Mouse (Mus musculus) cerebellum, adult 2 months (tissue): ENCODE measurements around the gene Galns. TPM values are rescaled to one million over a fixed set of nuclear protein-coding genes. Genes with fewer than 3 reads are reported as not detected.
A peak's percentile ranks its signal among the peaks of the same experiment; 100 is the strongest.

Source experiments
- DNase-seq, 2 experiments: peaks; one replicate each; pipeline ENCODE4 v3.0.0; 2021
- H3K27ac ChIP-seq: fragments of 200-500 bp; 2 replicates; pipeline ENCODE4 v1.5.1; 2012; ENCODE audit warnings: low read length, control low read depth, inconsistent platforms; ENCODE audit not compliant: insufficient read depth
- H3K27me3 ChIP-seq: fragments of 200-500 bp; 2 replicates; pipeline ENCODE4 v1.6.1; 2012; ENCODE audit warnings: inconsistent platforms, mild to moderate bottlenecking, low read length, moderate library complexity; ENCODE audit not compliant: control insufficient read depth, insufficient read depth
- H3K4me1 ChIP-seq: fragments of 200-500 bp; 2 replicates; pipeline ENCODE4 v1.6.1; 2011; ENCODE audit warnings: low read length; ENCODE audit not compliant: control insufficient read depth, insufficient read depth
- H3K4me3 ChIP-seq: fragments of 200-500 bp; replicated peaks from 2 replicates; pipeline ENCODE3; 2011; ENCODE audit warnings: mild to moderate bottlenecking, low read depth, low read length, control low read depth; ENCODE audit not compliant: insufficient read depth
- CTCF ChIP-seq: fragments of 200-500 bp; IDR thresholded peaks from 2 replicates; pipeline ENCODE4 v1.5.1; 2011; ENCODE audit warnings: low read depth, mild to moderate bottlenecking, control low read depth, low read length, moderate library complexity, borderline replicate concordance; ENCODE audit not compliant: insufficient read depth
- POLR2A ChIP-seq: fragments of 200-500 bp; IDR thresholded peaks from 2 replicates; pipeline ENCODE4 v1.6.1; 2011; ENCODE audit warnings: low read length, control low read depth, borderline replicate concordance; ENCODE audit not compliant: insufficient read depth
- WGBS: fragments of 180-500 bp; shearing (Covaris S2); methylation state at CpG from one replicate; pipeline ENCODE4 v1.1.7; 2018; 5-methylcytosine and 5-hydroxymethylcytosine counted together
- polyA plus RNA-seq: library from polyadenylated mRNA; depleted of rRNA; stranded (reverse); fragments of >200 nt; gene quantifications from 2 replicates; pipeline ENCODE4 v1.2.3, GENCODE M21; 2012; rRNA removed

Gene Galns
- 8.5 and 8.7 TPM in 2 replicates for polyA plus RNA-seq

- TF ChIP-seq POLR2A, result peak; percentile 87
- TF ChIP-seq CTCF, result no peak
- Histone ChIP-seq H3K4me1 (peaks cover 6% of the 10 kb centered on the region; the same call in 1 of the 2 replicates), H3K4me3 (peak within 1 kb of the TSS; percentile 89), H3K27me3 (no peaks in the 10 kb centered on the region), H3K27ac (peak within 1 kb of the TSS; percentile 93)
- peak; percentile 96 for DNase-seq
- WGBS, result 1% methylated on average over 55 of the region's 57 CpGs
Measured at GRCm38 (mm10) chr8:122611295-122612133, at the start of gene Galns, which contains the start of gene Trappc2l. TSS of gene Galns (minus strand) at chr8:122611463. TSS of gene Trappc2l (plus strand) at chr8:122611640.

GRCm38 (mm10) chr8:122660022-122660421 is 48.8 kb upstream of the Galns start:
- no peak for DNase-seq
- WGBS, result 71% methylated on average over 2 of the region's 2 CpGs
- no peak for TF ChIP-seq POLR2A
- TF ChIP-seq CTCF, result peak; percentile 57
- no peaks in the 10 kb centered on the region for H3K27me3 ChIP-seq
- no peak overlapping the region for H3K4me3 ChIP-seq
- H3K27ac ChIP-seq, result no peak overlapping the region
- peaks cover 79% of the 10 kb centered on the region for H3K4me1 ChIP-seq

- no peak for DNase-seq
- WGBS, result 60% methylated on average over 9 of the region's 9 CpGs
- H3K27me3 ChIP-seq, result no peaks in the 10 kb centered on the region
- peaks cover 79% of the 10 kb centered on the region for H3K4me1 ChIP-seq
- H3K27ac ChIP-seq, result no peak overlapping the region
- no peak overlapping the region for H3K4me3 ChIP-seq
- no peak for TF ChIP-seq CTCF
- TF ChIP-seq POLR2A, result no peak
Measured at GRCm38 (mm10) chr8:122658807-122659160, 47.5 kb upstream of the Galns start.

GRCm38 (mm10) chr8:122658149-122658806 is 47.0 kb upstream of the Galns start:
- Histone ChIP-seq H3K27ac (no peak overlapping the region), H3K4me1 (peaks cover 78% of the 10 kb centered on the region), H3K4me3 (no peak overlapping the region), H3K27me3 (no peaks in the 10 kb centered on the region)
- WGBS, result 70% methylated on average over 10 of the region's 10 CpGs
- DNase-seq, result no peak
- TF ChIP-seq CTCF (no peak), POLR2A (no peak)

GRCm38 (mm10) chr8:122656056-122656999 is 45.1 kb upstream of the Galns start:
- H3K4me3 ChIP-seq, result no peak overlapping the region
- 67% methylated on average over 13 of the region's 13 CpGs for WGBS
- no peak for DNase-seq
- no peaks in the 10 kb centered on the region for H3K27me3 ChIP-seq
- H3K4me1 ChIP-seq, result peaks cover 80% of the 10 kb centered on the region
- H3K27ac ChIP-seq, result no peak overlapping the region
- TF ChIP-seq POLR2A (no peak), CTCF (no peak)

- H3K4me1 ChIP-seq, result peaks cover 81% of the 10 kb centered on the region
- H3K27me3 ChIP-seq, result no peaks in the 10 kb centered on the region
- WGBS, result 9% methylated on average over 7 of the region's 7 CpGs
- H3K4me3 ChIP-seq, result no peak overlapping the region
- no peak for DNase-seq
- H3K27ac ChIP-seq, result no peak overlapping the region
- no peak for TF ChIP-seq CTCF
- TF ChIP-seq POLR2A, result no peak
Measured at GRCm38 (mm10) chr8:122654768-122655167, 43.5 kb upstream of the Galns start.

GRCm38 (mm10) chr8:122652643-122653042 is 41.4 kb upstream of the Galns start:
- no peak for TF ChIP-seq CTCF
- TF ChIP-seq POLR2A, result no peak
- 60% methylated on average over 6 of the region's 6 CpGs for WGBS
- Histone ChIP-seq H3K4me1 (peaks cover 72% of the 10 kb centered on the region), H3K27me3 (no peaks in the 10 kb centered on the region), H3K4me3 (no peak overlapping the region), H3K27ac (no peak overlapping the region)
- DNase-seq, result no peak
